Mouse (Mus musculus): ENCODE measurements around the gene Brd2.

GRCm38 (mm10) chr17:34144960-34145371 lies 22.5 kb upstream of the Brd2 start:
- no peak for TF ChIP-seq POLR2A (IDR thresholded peaks at IDR 0.05; ENCODE audit: low read depth, low read length)
- no peak for TF ChIP-seq CTCF (IDR thresholded peaks at IDR 0.05; ENCODE audit: borderline replicate concordance, insufficient read depth, low read length)

All from embryonic fibroblast, embryonic 13.5 days (primary cell).